ENCODE assay signal across 29 mouse cellular contexts in genomic region chr11:22327302-22327910, GRCm38 (mm10). TPM values are rescaled to one million over a fixed set of nuclear protein-coding genes. Genes with fewer than 3 reads are reported as not detected.
DNase-seq lines count a peak whose midpoint lies in the region; ATAC-seq and TF ChIP-seq lines count a peak whose summit lies in the region.
"Had no signal": no experiment of that assay in that cellular context is flagged by ENCODE, and none has a peak within 500 bp of the region (broad histone marks: within the 10 kb centered on the region; RNA-seq: fewer than 3 reads in every experiment).

No protein-coding gene starts in this region.

- 58% methylated on average over 2 of the region's 2 CpGs for WGBS in forebrain, postnatal 0 days
- 66% methylated on average over 2 of the region's 2 CpGs for WGBS in forebrain, embryonic 12.5 days
- 62% methylated on average over 2 of the region's 2 CpGs for WGBS in hindbrain, postnatal 0 days
- 83% methylated on average over 2 of the region's 2 CpGs for WGBS in hindbrain, embryonic 10.5 days
- 31% methylated on average over 2 of the region's 2 CpGs for WGBS in midbrain, postnatal 0 days

- H3K9me3 ChIP-seq in forebrain, postnatal 0 days (ENCODE audit: low read length): no peaks in the 10 kb centered on the region
- H3K9me3 ChIP-seq in forebrain, embryonic 12.5 days: no peaks in the 10 kb centered on the region
- H3K9me3 ChIP-seq in hindbrain, postnatal 0 days (ENCODE audit: low read length): no peaks in the 10 kb centered on the region
- no peaks in the 10 kb centered on the region for H3K9me3 ChIP-seq in hindbrain, embryonic 10.5 days
- H3K9me3 ChIP-seq in midbrain, postnatal 0 days (ENCODE audit: low read length): no peaks in the 10 kb centered on the region
- H3K9me3 ChIP-seq: embryonic facial prominence, embryonic 12.5 days; G1E; heart, embryonic 10.5 days; heart, embryonic 15.5 days; liver, embryonic 12.5 days had no signal

- no peak overlapping the region for H3K4me2 ChIP-seq in forebrain, postnatal 0 days (ENCODE audit: low read depth)
- H3K4me2 ChIP-seq in forebrain, embryonic 12.5 days: no peak overlapping the region
- H3K4me2 ChIP-seq in hindbrain, postnatal 0 days (ENCODE audit: low read depth, low read length): no peak overlapping the region
- no peak overlapping the region for H3K4me2 ChIP-seq in midbrain, postnatal 0 days (ENCODE audit: low read depth, low read length, poor library complexity, severe bottlenecking)
- H3K4me2 ChIP-seq: embryonic facial prominence, embryonic 12.5 days; heart, embryonic 15.5 days; liver, embryonic 12.5 days had no signal

- no peak overlapping the region for H3K4me3 ChIP-seq in forebrain, postnatal 0 days (ENCODE audit: low read depth, low read length)
- H3K4me3 ChIP-seq in forebrain, embryonic 12.5 days (replicated peaks): no peak overlapping the region
- no peak overlapping the region for H3K4me3 ChIP-seq in hindbrain, postnatal 0 days (ENCODE audit: low read length)
- H3K4me3 ChIP-seq in hindbrain, embryonic 10.5 days: no peak overlapping the region
- H3K4me3 ChIP-seq in midbrain, postnatal 0 days (ENCODE audit: low read depth, low read length): no peak overlapping the region
- H3K4me3 ChIP-seq: embryonic facial prominence, embryonic 12.5 days; erythroblast, embryonic 14.5 days; heart, embryonic 10.5 days; heart, embryonic 15.5 days; liver, embryonic 12.5 days had no signal

- TF ChIP-seq CTCF in forebrain, postnatal 0 days (IDR thresholded peaks at IDR 0.05; ENCODE audit: low read depth): no peak
- no peak for TF ChIP-seq CTCF in hindbrain, postnatal 0 days (IDR thresholded peaks at IDR 0.05; ENCODE audit: low read depth)
- TF ChIP-seq CTCF in midbrain, postnatal 0 days (IDR thresholded peaks at IDR 0.05): no peak

- peak; percentile 32; the same call in 1 of the 2 replicates for ATAC-seq in forebrain, postnatal 0 days
- no peak for ATAC-seq in forebrain, embryonic 12.5 days (ENCODE audit: low FRiP score)
- peak; percentile 32; the same call in 1 of the 2 replicates for ATAC-seq in hindbrain, postnatal 0 days
- no peak for ATAC-seq in midbrain, postnatal 0 days (ENCODE audit: low FRiP score)
- ATAC-seq in erythroblast, adult 5-6 weeks (replicated peaks; ENCODE audit: low FRiP score, poor library complexity, severe bottlenecking): no peak
- ATAC-seq: intestine, postnatal 0 days; liver, embryonic 12.5 days; liver, postnatal 0 days; lung, postnatal 0 days; Patski had no signal

- DNase-seq in forebrain, postnatal 0 days: no peak
- peak; percentile 33 for DNase-seq in hindbrain, postnatal 0 days (ENCODE audit: low spot score)
- DNase-seq in hindbrain, embryonic 10.5 days (ENCODE audit: low spot score): no peak
- DNase-seq in Muller cell, postnatal 12 days (ENCODE audit: inconsistent ontology term): peak; percentile 71
- peak; percentile 48 for DNase-seq in midbrain, postnatal 0 days (ENCODE audit: low spot score)
- DNase-seq: adrenal gland, postnatal 10 days; cerebellum, adult 9-10 months; cerebellum, postnatal 36 days; gastrocnemius, postnatal 25 days; heart, adult 11 months; kidney, adult 9 months; kidney, postnatal 10 days; layer of hippocampus, postnatal 36 days; left cerebral cortex, postnatal 4 days; liver, postnatal 0 days; spleen, adult 18-20 months; thymus, adult 18-20 months; thymus, postnatal 36 days had no signal

- no peak overlapping the region for H3K9ac ChIP-seq in forebrain, postnatal 0 days
- H3K9ac ChIP-seq in forebrain, embryonic 12.5 days: no peak overlapping the region
- no peak overlapping the region for H3K9ac ChIP-seq in hindbrain, postnatal 0 days (replicated peaks; ENCODE audit: low read length)
- H3K9ac ChIP-seq in midbrain, postnatal 0 days (replicated peaks; ENCODE audit: low read length, poor library complexity, severe bottlenecking): no peak overlapping the region
- H3K9ac ChIP-seq: embryonic facial prominence, embryonic 12.5 days; heart, embryonic 15.5 days; liver, embryonic 12.5 days; liver, postnatal 0 days had no signal

- no peaks in the 10 kb centered on the region for H3K27me3 ChIP-seq in forebrain, postnatal 0 days (ENCODE audit: insufficient read depth, low read length)
- no peaks in the 10 kb centered on the region for H3K27me3 ChIP-seq in forebrain, embryonic 12.5 days
- no peaks in the 10 kb centered on the region for H3K27me3 ChIP-seq in hindbrain, postnatal 0 days (ENCODE audit: insufficient read depth, low read length)
- H3K27me3 ChIP-seq in hindbrain, embryonic 10.5 days (ENCODE audit: insufficient read depth, poor library complexity, severe bottlenecking): no peaks in the 10 kb centered on the region
- no peaks in the 10 kb centered on the region for H3K27me3 ChIP-seq in midbrain, postnatal 0 days (ENCODE audit: insufficient read depth, low read length)
- H3K27me3 ChIP-seq: embryonic facial prominence, embryonic 12.5 days; heart, embryonic 15.5 days; liver, embryonic 12.5 days; Patski had no signal

- H3K4me1 ChIP-seq in forebrain, postnatal 0 days (ENCODE audit: insufficient read depth): no peaks in the 10 kb centered on the region
- H3K4me1 ChIP-seq in forebrain, embryonic 12.5 days: peaks cover 6% of the 10 kb centered on the region; the same call in 1 of the 2 replicates
- H3K4me1 ChIP-seq in hindbrain, postnatal 0 days (ENCODE audit: insufficient read depth, low read length): no peaks in the 10 kb centered on the region
- H3K4me1 ChIP-seq in hindbrain, embryonic 10.5 days (replicated peaks): peaks cover 7% of the 10 kb centered on the region; the same call in 1 of the 2 replicates
- no peaks in the 10 kb centered on the region for H3K4me1 ChIP-seq in midbrain, postnatal 0 days (ENCODE audit: insufficient read depth, low read length)
- H3K4me1 ChIP-seq: embryonic facial prominence, embryonic 12.5 days; heart, embryonic 10.5 days; heart, embryonic 15.5 days; liver, embryonic 12.5 days had no signal

- no peaks in the 10 kb centered on the region for H3K36me3 ChIP-seq in forebrain, postnatal 0 days (ENCODE audit: insufficient read depth)
- no peaks in the 10 kb centered on the region for H3K36me3 ChIP-seq in forebrain, embryonic 12.5 days (replicated peaks)
- no peaks in the 10 kb centered on the region for H3K36me3 ChIP-seq in hindbrain, postnatal 0 days (ENCODE audit: insufficient read depth, low read length)
- no peaks in the 10 kb centered on the region for H3K36me3 ChIP-seq in hindbrain, embryonic 10.5 days
- no peaks in the 10 kb centered on the region for H3K36me3 ChIP-seq in midbrain, postnatal 0 days (ENCODE audit: insufficient read depth, low read length)
- H3K36me3 ChIP-seq: embryonic facial prominence, embryonic 12.5 days; G1E; heart, embryonic 10.5 days; heart, embryonic 15.5 days; liver, embryonic 12.5 days had no signal

- no peak overlapping the region for H3K27ac ChIP-seq in forebrain, postnatal 0 days (ENCODE audit: low read depth, low read length)
- H3K27ac ChIP-seq in forebrain, embryonic 12.5 days: no peak overlapping the region
- no peak overlapping the region for H3K27ac ChIP-seq in hindbrain, postnatal 0 days
- H3K27ac ChIP-seq in hindbrain, embryonic 10.5 days: no peak overlapping the region
- no peak overlapping the region for H3K27ac ChIP-seq in midbrain, postnatal 0 days (ENCODE audit: low read depth, low read length)
- H3K27ac ChIP-seq: embryonic facial prominence, embryonic 12.5 days; heart, embryonic 10.5 days; heart, embryonic 15.5 days; liver, embryonic 12.5 days had no signal

RNA-seq across cellular contexts. Expression of gene Ehbp1, which starts 14.7 kb away (rescaled TPM):
- total RNA-seq in forebrain, postnatal 0 days (2014; rRNA removed): 42.7 and 45.6 TPM in 2 replicates
- polyA plus RNA-seq in forebrain, postnatal 0 days (2015; fragmentation: Nextera tagmentation; extraction: Ambion mirVana): 8.1 and 12.0 TPM in 2 replicates
- polyA plus RNA-seq in forebrain, embryonic 12.5 days (2016; fragmentation: Nextera tagmentation; extraction: Ambion mirVana): 18.0 and 19.3 TPM in 2 replicates
- total RNA-seq in hindbrain, postnatal 0 days (2014; rRNA removed): 19.4 and 26.3 TPM in 2 replicates
- 13.0 and 14.9 TPM in 2 replicates for polyA plus RNA-seq in hindbrain, postnatal 0 days (2015; fragmentation: Nextera tagmentation; extraction: Ambion mirVana)
- polyA plus RNA-seq in hindbrain, embryonic 10.5 days (2016; fragmentation: Nextera tagmentation; extraction: Ambion mirVana): 7.4 and 9.6 TPM in 2 replicates
- total RNA-seq in midbrain, postnatal 0 days (2014; rRNA removed): 33.4 and 48.2 TPM in 2 replicates
- polyA plus RNA-seq in midbrain, postnatal 0 days (2015; fragmentation: Nextera tagmentation; extraction: Ambion mirVana): 14.1 and 15.4 TPM in 2 replicates
- total RNA-seq in erythroblast, adult 5-6 weeks (2015; ENCODE audit: low replicate concordance): 5.6 TPM in 1 of 2 replicates, not detected in the other
- 1.4 and 2.2 TPM in 2 replicates for total RNA-seq in erythroblast, adult 5-6 weeks (2017; ENCODE audit: low replicate concordance)

Comparison
In these comparisons a context has a peak if more than half of its experiments do, and no peak if none do; other contexts are left out.
1. ATAC-seq: peak in forebrain, postnatal 0 days (single experiment) and hindbrain, postnatal 0 days (single experiment); none in forebrain, embryonic 12.5 days (single experiment), midbrain, postnatal 0 days (single experiment) and erythroblast, adult 5-6 weeks (single experiment).
2. DNase-seq: peak in hindbrain, postnatal 0 days (single experiment), Muller cell, postnatal 12 days (single experiment) and midbrain, postnatal 0 days (single experiment); none in forebrain, postnatal 0 days (single experiment) and hindbrain, embryonic 10.5 days (single experiment).